In the genomic region with DNA sequence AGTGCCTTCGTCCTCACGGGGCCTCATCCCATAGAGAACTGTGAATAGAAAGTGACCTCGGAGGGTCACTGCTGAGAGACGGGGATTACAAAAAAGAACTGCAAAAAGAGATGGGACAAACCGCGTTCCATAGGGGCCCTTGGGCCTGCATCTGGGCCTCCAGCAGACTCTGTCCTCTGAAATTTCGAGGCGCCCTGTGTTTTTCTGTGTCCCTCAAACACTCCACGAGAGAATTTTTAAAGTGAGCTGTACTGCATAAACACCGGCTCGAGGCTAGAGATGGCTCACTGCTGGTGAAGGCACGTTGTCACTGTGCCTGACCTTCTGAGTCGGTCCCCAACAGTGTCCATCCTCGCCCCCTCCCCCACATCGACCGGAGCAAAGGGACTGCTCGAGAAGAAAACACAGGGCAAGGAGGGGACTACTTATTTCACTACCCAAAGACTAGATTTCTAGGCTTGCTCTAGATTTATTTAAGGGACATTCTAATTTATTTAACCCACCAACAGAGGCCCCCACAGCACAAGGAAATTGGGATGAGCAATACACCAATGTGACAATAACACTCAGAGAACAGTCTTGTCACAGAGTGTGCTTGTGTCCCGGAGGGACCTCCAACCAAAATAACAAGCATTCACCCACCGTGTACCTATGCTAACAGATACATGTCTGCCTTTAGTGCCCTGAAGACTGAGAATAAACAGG, we compare ENCODE assay signal across 9 mouse cellular contexts.
DNase-seq lines count a peak whose midpoint lies in the region; ATAC-seq and TF ChIP-seq lines count a peak whose summit lies in the region.
"Had no signal": no experiment of that assay in that cellular context is flagged by ENCODE, and none has a peak within 500 bp of the region (broad histone marks: within the 10 kb centered on the region; RNA-seq: fewer than 3 reads in every experiment).

No protein-coding gene starts in this region.

- H3K4me1 ChIP-seq in cortical plate, adult 2 months (ENCODE audit: control insufficient read depth, insufficient read depth, low read length): peaks cover 1% of the 10 kb centered on the region; the same call in 1 of the 2 replicates
- no peaks in the 10 kb centered on the region for H3K4me1 ChIP-seq in heart, postnatal 0 days (ENCODE audit: control insufficient read depth, insufficient read depth)

- no peaks in the 10 kb centered on the region for H3K36me3 ChIP-seq in heart, postnatal 0 days (replicated peaks; ENCODE audit: control insufficient read depth, insufficient read depth, low read length)

- no peak overlapping the region for H3K4me3 ChIP-seq in cortical plate, adult 2 months (ENCODE audit: insufficient read depth, low read length)
- H3K4me3 ChIP-seq in heart, postnatal 0 days (ENCODE audit: low read depth, low read length): no peak overlapping the region
- H3K4me3 ChIP-seq: megakaryocyte, embryonic 14.5 days had no signal

- H3K9ac ChIP-seq in heart, postnatal 0 days (replicated peaks; ENCODE audit: low read depth, low read length): no peak overlapping the region

- WGBS in heart, postnatal 0 days: 41% methylated on average over 19 of the region's 19 CpGs

- peak; percentile 17; the same call in 1 of the 2 replicates for TF ChIP-seq CTCF in cortical plate, adult 2 months (IDR thresholded peaks at IDR 0.05; ENCODE audit: extremely low read depth, insufficient read depth, low read length)
- peak; percentile 25; the same call in 1 of the 2 replicates for TF ChIP-seq CTCF in heart, postnatal 0 days (IDR thresholded peaks at IDR 0.05; ENCODE audit: low read depth)

- peak; percentile 47 to 62 for DNase-seq in layer of hippocampus, postnatal 10 days (ENCODE audit: low spot score in 2 of 2)
- no peak for DNase-seq in layer of hippocampus, adult 9-11 months
- peak; percentile 21 for DNase-seq in heart, postnatal 0 days (ENCODE audit: low spot score)
- DNase-seq in lung, postnatal 14 days: peak; percentile 51
- peak; percentile 60 for DNase-seq in thymus, postnatal 0 days (ENCODE audit: low spot score)
- DNase-seq in frontal cortex, postnatal 25 days (ENCODE audit: low spot score in 2 of 2): no peak
- DNase-seq in right cerebral cortex, postnatal 25 days: no peak

- no peak for TF ChIP-seq EP300 in heart, postnatal 0 days (IDR thresholded peaks at IDR 0.05; ENCODE audit: low read depth)

- H3K4me2 ChIP-seq in heart, postnatal 0 days (ENCODE audit: low read depth, low read length): no peak overlapping the region

- H3K27me3 ChIP-seq in heart, postnatal 0 days (ENCODE audit: control insufficient read depth, insufficient read depth, low read length): no peaks in the 10 kb centered on the region

- H3K27ac ChIP-seq in cortical plate, adult 2 months (ENCODE audit: insufficient read depth, low read length): no peak overlapping the region
- H3K27ac ChIP-seq in heart, postnatal 0 days (ENCODE audit: low read depth): no peak overlapping the region

- H3K9me3 ChIP-seq in heart, postnatal 0 days (replicated peaks; ENCODE audit: control insufficient read depth, low read length): peaks cover 7% of the 10 kb centered on the region; the same call in 1 of the 2 replicates

- no peak for TF ChIP-seq POLR2A in cortical plate, adult 2 months (IDR thresholded peaks at IDR 0.05; ENCODE audit: extremely low read depth, insufficient read depth, low read length)

- ATAC-seq in heart, postnatal 0 days (ENCODE audit: insufficient read depth, low read depth): no peak; the same call in 1 of the 2 replicates

Comparison
In these comparisons a context has a peak if more than half of its experiments do, and no peak if none do; other contexts are left out.
1. DNase-seq: peak in layer of hippocampus, postnatal 10 days (2 of 2), heart, postnatal 0 days (single experiment), lung, postnatal 14 days (single experiment) and thymus, postnatal 0 days (single experiment); none in layer of hippocampus, adult 9-11 months (single experiment), frontal cortex, postnatal 25 days (0 of 2) and right cerebral cortex, postnatal 25 days (single experiment).